Mouse (Mus musculus): ENCODE results near the gene Adgrd1. TPM values are rescaled to one million over a fixed set of nuclear protein-coding genes. Genes with fewer than 3 reads are reported as not detected.
A peak's percentile ranks its signal among the peaks of the same experiment; 100 is the strongest.

The Adgrd1 gene
- polyA plus RNA-seq (2017; shearing (Covaris generic)) = 1 to 10 TPM; 1.0 to 1.2 TPM

GRCm38 (mm10) chr5:129096511-129096910, at the start of gene Adgrd1:
Gene Adgrd1 (plus strand): TSS chr5:129096750.
- no peak for ATAC-seq

GRCm38 (mm10) chr5:129049372-129049771, 47.2 kb upstream of the Adgrd1 start:
- no peak for ATAC-seq

GRCm38 (mm10) chr5:129051910-129052309, 44.6 kb upstream of the Adgrd1 start:
- ATAC-seq = no peak

GRCm38 (mm10) chr5:129052636-129053355, 43.8 kb upstream of the Adgrd1 start:
- ATAC-seq = no peak

- no peak for ATAC-seq
Measured at GRCm38 (mm10) chr5:129054675-129055284, 41.8 kb upstream of the Adgrd1 start.

GRCm38 (mm10) chr5:129059116-129059515, 37.4 kb upstream of the Adgrd1 start:
- ATAC-seq = no peak

GRCm38 (mm10) chr5:129061579-129061978, 35.0 kb upstream of the Adgrd1 start:
- ATAC-seq = no peak

- ATAC-seq = peak; percentile 62
Measured at GRCm38 (mm10) chr5:129063037-129063791, 33.3 kb upstream of the Adgrd1 start.

GRCm38 (mm10) chr5:129063792-129064087, 32.8 kb upstream of the Adgrd1 start:
- ATAC-seq = no peak

GRCm38 (mm10) chr5:129064186-129064585, 32.4 kb upstream of the Adgrd1 start:
- no peak for ATAC-seq

GRCm38 (mm10) chr5:129065301-129065700, 31.2 kb upstream of the Adgrd1 start:
- ATAC-seq = no peak

GRCm38 (mm10) chr5:129065946-129066345, 30.6 kb upstream of the Adgrd1 start:
- no peak for ATAC-seq

- no peak for ATAC-seq
Measured at GRCm38 (mm10) chr5:129066541-129067230, 29.9 kb upstream of the Adgrd1 start.

- no peak for ATAC-seq
Measured at GRCm38 (mm10) chr5:129067231-129067834, 29.2 kb upstream of the Adgrd1 start.

- ATAC-seq = no peak
Measured at GRCm38 (mm10) chr5:129071761-129072280, 24.7 kb upstream of the Adgrd1 start.

GRCm38 (mm10) chr5:129073404-129073803, 23.1 kb upstream of the Adgrd1 start:
- no peak for ATAC-seq

GRCm38 (mm10) chr5:129076098-129076497, 20.5 kb upstream of the Adgrd1 start:
- no peak for ATAC-seq

- no peak for ATAC-seq
Measured at GRCm38 (mm10) chr5:129077240-129077639, 19.3 kb upstream of the Adgrd1 start.

- no peak for ATAC-seq
Measured at GRCm38 (mm10) chr5:129081521-129081920, 15.0 kb upstream of the Adgrd1 start.

- no peak for ATAC-seq
Measured at GRCm38 (mm10) chr5:129085153-129085552, 11.4 kb upstream of the Adgrd1 start.

GRCm38 (mm10) chr5:129092345-129093065, 4.0 kb upstream of the Adgrd1 start:
- ATAC-seq = no peak

GRCm38 (mm10) chr5:129093158-129093557, 3.4 kb upstream of the Adgrd1 start:
- no peak for ATAC-seq

Data from CD4-positive, CD25-positive, alpha-beta regulatory T cell, adult 4 months (primary cell).